Mouse (Mus musculus) naive thymus-derived CD4-positive, alpha-beta T cell, adult 2 months (primary cell): Measurements from ENCODE around the gene Ngef.
"Not testable (repeated sequence)": the region's sequence is repeated elsewhere in the genome, so short reads cannot be mapped to it uniquely, and the experiment has no call there.

ENCODE experiments used
- DNase-seq: peaks from one replicate; pipeline ENCODE4 v3.0.0-alpha.2; 2011; ENCODE audit warnings: low read depth

Ngef gene

GRCm38 (mm10) chr1:87475076-87475895 is 98.4 kb downstream of the Ngef start:
- no peak for DNase-seq

- DNase-seq = no peak
Observed at GRCm38 (mm10) chr1:87472576-87472975, 101.1 kb downstream of the Ngef start.

- DNase-seq = no peak
Observed at GRCm38 (mm10) chr1:87471914-87472313, 101.8 kb downstream of the Ngef start.

GRCm38 (mm10) chr1:87469971-87470370 is 103.7 kb downstream of the Ngef start, which contains the start of gene Snorc:
Gene Snorc, plus strand, starts transcription at chr1:87470271.
- DNase-seq = not testable (repeated sequence)

GRCm38 (mm10) chr1:87468321-87468720 is 105.3 kb downstream of the Ngef start:
- no peak for DNase-seq

GRCm38 (mm10) chr1:87467469-87467868 is 106.2 kb downstream of the Ngef start:
- DNase-seq = no peak

- not testable (repeated sequence) for DNase-seq
Observed at GRCm38 (mm10) chr1:87459856-87460255, 113.8 kb downstream of the Ngef start.

GRCm38 (mm10) chr1:87458045-87458444 is 115.6 kb downstream of the Ngef start:
- DNase-seq = no peak

- DNase-seq = no peak
Observed at GRCm38 (mm10) chr1:87456425-87456824, 117.2 kb downstream of the Ngef start.

GRCm38 (mm10) chr1:87449432-87449831 is 124.2 kb downstream of the Ngef start:
- DNase-seq = no peak

GRCm38 (mm10) chr1:87447183-87448104 is 126.2 kb downstream of the Ngef start:
- peak; percentile 72 for DNase-seq

GRCm38 (mm10) chr1:87436583-87436982 is 137.1 kb downstream of the Ngef start:
- no peak for DNase-seq

GRCm38 (mm10) chr1:87435125-87435524 is 138.5 kb downstream of the Ngef start:
- no peak for DNase-seq
